Mouse (Mus musculus) MEL (cell line): ENCODE results near the gene Xpot. TPM values are rescaled to one million over a fixed set of nuclear protein-coding genes. Genes with fewer than 3 reads are reported as not detected.

Experiments
- DNase-seq: peaks from one replicate; pipeline ENCODE4 v3.0.0; 2011; ENCODE audit warnings: low read depth, low spot score
- H3K27ac ChIP-seq: 2 replicates; pipeline ENCODE4 v1.5.1; 2012; ENCODE audit warnings: low read depth, mild to moderate bottlenecking, control low read depth, low read length, moderate library complexity; ENCODE audit not compliant: control insufficient read depth
- H3K27me3 ChIP-seq, 2 experiments: fragments of 150-350 bp in 1 of 2; sonication (generic) in 1 of 2; 2 replicates each; pipeline ENCODE4 v1.6.1; 2012; ENCODE audit warnings: low read length in 2 of 2, mild to moderate bottlenecking in 2 of 2, improper control_type of control experiment in 1 of 2, moderate library complexity in 1 of 2; ENCODE audit not compliant: insufficient read depth in 2 of 2, control insufficient read depth in 1 of 2
- H3K36me3 ChIP-seq, 2 experiments: 2 replicates each; pipeline ENCODE4 v1.6.1; 2012 to 2014; ENCODE audit warnings: low read length in 2 of 2, improper control_type of control experiment in 1 of 2, inconsistent platforms in 1 of 2, mild to moderate bottlenecking in 1 of 2; ENCODE audit not compliant: insufficient read depth in 2 of 2, control insufficient read depth in 1 of 2
- H3K4me1 ChIP-seq, 2 experiments: fragments of 150-350 bp in 1 of 2; sonication (generic) in 1 of 2; 2 replicates each; pipeline ENCODE4 v1.6.1; 2012; ENCODE audit warnings: low read length in 2 of 2, improper control_type of control experiment in 1 of 2, mild to moderate bottlenecking in 1 of 2; ENCODE audit not compliant: insufficient read depth in 2 of 2, control insufficient read depth in 1 of 2
- H3K4me3 ChIP-seq, 2 experiments: fragments of 150-350 bp in 1 of 2; sonication (generic) in 1 of 2; 2 replicates each; pipeline ENCODE4 v1.5.1; 2012; ENCODE audit warnings: low read depth in 2 of 2, low read length in 2 of 2, mild to moderate bottlenecking in 2 of 2, moderate library complexity in 2 of 2, control low read depth in 1 of 2, improper control_type of control experiment in 1 of 2; ENCODE audit not compliant: control insufficient read depth in 1 of 2, insufficient read depth in 1 of 2
- H3K79me2 ChIP-seq: 2 replicates; pipeline ENCODE4 v1.6.1; 2012; ENCODE audit warnings: mild to moderate bottlenecking, low read length, moderate library complexity; ENCODE audit not compliant: control insufficient read depth, poor library complexity, insufficient read depth
- H3K9ac ChIP-seq: 2 replicates; pipeline ENCODE4 v1.6.1; 2012; ENCODE audit warnings: low read depth, mild to moderate bottlenecking, control low read depth, low read length, moderate library complexity; ENCODE audit not compliant: control insufficient read depth, poor library complexity, severe bottlenecking
- H3K9me3 ChIP-seq: fragments of 150-350 bp; sonication (generic); replicated peaks from 2 replicates; pipeline ENCODE4 v1.6.1; 2012; ENCODE audit warnings: mild to moderate bottlenecking, low read length, improper control_type of control experiment, moderate library complexity; ENCODE audit not compliant: insufficient read depth
- BHLHE40 ChIP-seq: IDR thresholded peaks from 2 replicates; pipeline ENCODE4 v1.6.1; 2012; ENCODE audit warnings: low read depth, mild to moderate bottlenecking, inconsistent platforms, low read length, improper control_type of control experiment, borderline replicate concordance
- CHD2 ChIP-seq: IDR thresholded peaks from 2 replicates; pipeline ENCODE4 v1.6.1; 2011; ENCODE audit warnings: low read length, improper control_type of control experiment
- CTCF ChIP-seq, 3 experiments: IDR thresholded peaks in 2 of 3; conservative IDR thresholded peaks in 1 of 3; 2 replicates each; pipeline ENCODE4 v1.5.1; 2011 to 2012; ENCODE audit warnings: low read length in 3 of 3, low read depth in 2 of 3, mild to moderate bottlenecking in 2 of 3, improper control_type of control experiment in 1 of 3, inconsistent platforms in 1 of 3, mixed read lengths in 1 of 3, moderate library complexity in 1 of 3; ENCODE audit not compliant: control insufficient read depth in 1 of 3, insufficient read depth in 1 of 3, poor library complexity in 1 of 3, severe bottlenecking in 1 of 3
- E2F4 ChIP-seq: IDR thresholded peaks from 2 replicates; pipeline ENCODE4 v1.6.1; 2011; ENCODE audit warnings: low read depth, low read length, improper control_type of control experiment, borderline replicate concordance
- ELF1 ChIP-seq: IDR thresholded peaks from 2 replicates; pipeline ENCODE4 v1.6.1; 2014; ENCODE audit warnings: low read depth, mild to moderate bottlenecking, inconsistent platforms, low read length, improper control_type of control experiment, moderate library complexity
- HCFC1 ChIP-seq: IDR thresholded peaks from 2 replicates; pipeline ENCODE4 v1.6.1; 2012; ENCODE audit warnings: low read depth, mild to moderate bottlenecking, inconsistent platforms, low read length, improper control_type of control experiment, moderate library complexity
- MAZ ChIP-seq: IDR thresholded peaks from 2 replicates; pipeline ENCODE4 v1.6.1; 2012; ENCODE audit warnings: low read depth, mild to moderate bottlenecking, inconsistent platforms, low read length, improper control_type of control experiment
- MXI1 ChIP-seq: IDR thresholded peaks from 2 replicates; pipeline ENCODE4 v1.6.1; 2011; ENCODE audit warnings: mild to moderate bottlenecking, low read depth, low read length, improper control_type of control experiment
- MYC ChIP-seq: IDR thresholded peaks from 2 replicates; pipeline ENCODE4 v1.6.1; 2011; ENCODE audit warnings: low read depth, mild to moderate bottlenecking, low read length, improper control_type of control experiment, moderate library complexity
- NELFE ChIP-seq: IDR thresholded peaks from 2 replicates; pipeline ENCODE4 v1.6.1; 2011; ENCODE audit warnings: low read depth, low read length, improper control_type of control experiment
- NRF1 ChIP-seq: IDR thresholded peaks from 2 replicates; pipeline ENCODE4 v1.6.1; 2014; ENCODE audit warnings: low read depth, mild to moderate bottlenecking, inconsistent platforms, low read length, improper control_type of control experiment, moderate library complexity; ENCODE audit not compliant: poor library complexity, insufficient read depth, severe bottlenecking
- POLR2AphosphoS2 ChIP-seq: IDR thresholded peaks from 2 replicates; pipeline ENCODE4 v1.6.1; 2011; ENCODE audit warnings: low read length, improper control_type of control experiment
- RCOR1 ChIP-seq: IDR thresholded peaks from 2 replicates; pipeline ENCODE4 v1.6.1; 2012; ENCODE audit warnings: low read depth, mild to moderate bottlenecking, inconsistent platforms, low read length, improper control_type of control experiment
- SMC3 ChIP-seq: IDR thresholded peaks from 2 replicates; pipeline ENCODE4 v1.6.1; 2011; ENCODE audit warnings: low read depth, low read length, improper control_type of control experiment
- TAL1 ChIP-seq: IDR thresholded peaks from 2 replicates; pipeline ENCODE4 v1.6.1; 2012; ENCODE audit warnings: mild to moderate bottlenecking, inconsistent platforms, low read length, moderate library complexity, mixed read lengths
- TCF12 ChIP-seq: IDR thresholded peaks from 2 replicates; pipeline ENCODE4 v1.6.1; 2014; ENCODE audit warnings: low read depth, mild to moderate bottlenecking, inconsistent platforms, low read length, improper control_type of control experiment, moderate library complexity
- ZKSCAN1 ChIP-seq: IDR thresholded peaks from 2 replicates; pipeline ENCODE4 v1.6.1; 2012; ENCODE audit warnings: low read depth, mild to moderate bottlenecking, inconsistent platforms, low read length, improper control_type of control experiment, moderate library complexity
- ZMIZ1 ChIP-seq: IDR thresholded peaks from 2 replicates; pipeline ENCODE4 v1.6.1; 2012; ENCODE audit warnings: low read depth, mild to moderate bottlenecking, inconsistent platforms, low read length, improper control_type of control experiment, moderate library complexity
- ZNF384 ChIP-seq: IDR thresholded peaks from 2 replicates; pipeline ENCODE4 v1.6.1; 2012; ENCODE audit warnings: low read depth, mild to moderate bottlenecking, inconsistent platforms, low read length, improper control_type of control experiment
- polyA plus RNA-seq, 2 experiments: library from polyadenylated mRNA; stranded (reverse) in 1 of 2; unstranded in 1 of 2; fragments of >175 nt in 1 of 2; fragments of >200 nt in 1 of 2; gene quantifications; 2 replicates each; pipeline versions ENCODE4 v1.2.1 to v1.2.4; 2012; ENCODE audit warnings: low replicate concordance in 2 of 2, low read depth in 1 of 2; ENCODE audit not compliant: insufficient read length in 2 of 2, insufficient read depth in 1 of 2, missing spikeins in 1 of 2
- total RNA-seq: library from RNA; depleted of rRNA; stranded (reverse); fragments of 300-350 nt; gene quantifications from 2 replicates; pipeline ENCODE4 v1.2.3, GENCODE M21; 2012

Gene Xpot
- total and polyA plus RNA-seq, 3 experiments = 122 to 304 (median 154) TPM

DNA sequence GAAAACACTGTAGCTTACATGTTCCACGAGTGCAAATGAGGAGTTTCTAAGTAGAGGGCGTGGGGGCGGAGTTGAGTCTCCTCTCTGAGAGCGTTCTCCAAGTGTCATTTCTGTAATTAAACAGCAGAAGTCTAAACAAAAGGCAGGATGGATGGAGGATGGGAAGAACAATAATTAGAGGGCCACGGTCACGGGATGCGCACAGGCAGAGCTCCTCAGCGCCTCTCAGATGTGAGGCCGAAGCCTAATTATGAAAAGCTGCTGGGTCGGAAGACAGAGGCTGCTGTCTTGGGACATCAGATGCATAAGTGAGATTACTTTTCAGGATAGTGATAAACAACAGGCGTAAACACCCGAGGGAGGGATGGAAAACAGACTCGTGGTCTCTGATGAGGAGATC is 37.5 kb upstream of the Xpot start:
- Histone ChIP-seq H3K79me2 (no peaks in the 10 kb centered on the region), H3K36me3 (no peaks in the 10 kb centered on the region), H3K27ac (no peak overlapping the region), H3K4me1 (no peaks in the 10 kb centered on the region), H3K27me3 (no peaks in the 10 kb centered on the region), H3K9ac (no peak overlapping the region), H3K9me3 (no peaks in the 10 kb centered on the region), H3K4me3 (no peak overlapping the region)
- DNase-seq = no peak
- TF ChIP-seq MYC (no peak), POLR2AphosphoS2 (no peak), TAL1 (no peak), TCF12 (no peak), SMC3 (no peak), ELF1 (no peak), MAZ (no peak), ZMIZ1 (no peak), ZNF384 (no peak)

DNA sequence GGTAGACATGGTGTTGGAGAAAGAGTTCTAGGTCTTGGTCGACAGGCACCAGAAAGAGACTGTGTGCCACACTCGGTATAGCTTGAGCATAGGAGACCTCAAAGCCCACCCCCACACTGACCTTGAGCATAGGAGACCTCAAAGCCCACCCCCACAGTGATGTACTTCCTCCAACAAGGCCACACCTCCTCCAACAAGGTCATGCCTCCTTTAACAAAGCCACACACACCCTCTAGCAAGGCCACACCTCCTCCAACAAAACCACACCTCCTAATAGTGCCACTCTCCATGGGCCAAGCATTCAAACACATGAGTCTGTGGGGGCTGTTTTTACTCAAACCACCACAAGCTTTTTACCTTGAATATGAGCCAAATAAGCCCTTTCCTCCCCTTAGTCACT is 36.6 kb upstream of the Xpot start:
- Histone ChIP-seq H3K4me1 (no peaks in the 10 kb centered on the region), H3K36me3 (no peaks in the 10 kb centered on the region), H3K9ac (no peak overlapping the region)
- TF ChIP-seq MYC (no peak), CHD2 (no peak), ZKSCAN1 (no peak), NELFE (no peak)
- TF ChIP-seq, all 39 proteins: peak for 0
- H3K4me3 ChIP-seq = no peak overlapping the region
- DNase-seq = no peak
- no peaks in the 10 kb centered on the region for H3K27me3 ChIP-seq
- H3K9me3 ChIP-seq = no peaks in the 10 kb centered on the region
- H3K27ac ChIP-seq = no peak overlapping the region
- no peaks in the 10 kb centered on the region for H3K79me2 ChIP-seq

DNA sequence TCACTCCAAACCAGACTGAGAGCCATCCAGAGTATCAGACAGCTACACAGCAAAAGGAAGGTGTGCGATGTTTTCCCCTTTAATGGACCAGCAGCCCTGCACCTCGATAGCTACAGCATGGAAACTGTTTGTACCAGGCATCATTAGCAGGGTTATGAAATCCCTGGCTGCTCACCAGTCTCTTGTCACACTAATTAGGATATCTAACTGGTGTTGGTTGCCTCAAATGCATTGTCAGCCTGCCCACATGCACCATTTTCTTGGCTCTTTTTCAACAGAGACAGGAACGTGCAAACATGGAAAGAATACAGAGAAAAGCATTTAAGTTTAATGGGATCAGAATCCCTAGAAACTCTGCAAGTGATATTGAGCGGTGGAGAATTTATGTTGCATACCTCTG is 29.8 kb upstream of the Xpot start:
- Histone ChIP-seq H3K27ac (no peak overlapping the region), H3K79me2 (no peaks in the 10 kb centered on the region), H3K4me1 (no peaks in the 10 kb centered on the region), H3K36me3 (no peaks in the 10 kb centered on the region), H3K4me3 (no peak overlapping the region), H3K9me3 (no peaks in the 10 kb centered on the region), H3K27me3 (no peaks in the 10 kb centered on the region), H3K9ac (no peak overlapping the region)
- TF ChIP-seq CTCF (IDR thresholded peaks at IDR 0.05 in 2 of 3, conservative IDR thresholded peaks at IDR 0.05 in 1 of 3; ENCODE audit: control insufficient read depth in 1 of 3, insufficient read depth in 1 of 3, low read depth in 2 of 3, low read length in 3 of 3, poor library complexity in 1 of 3, severe bottlenecking in 1 of 3) = no peak
- TF ChIP-seq ELF1 = no peak
- TF ChIP-seq HCFC1 = no peak
- TF ChIP-seq E2F4 = no peak
- TF ChIP-seq NELFE = no peak
- no peak for TF ChIP-seq NRF1
- no peak for TF ChIP-seq SMC3
- TF ChIP-seq MXI1 = no peak
- TF ChIP-seq BHLHE40 = no peak
- no peak for TF ChIP-seq RCOR1
- no peak for DNase-seq
